Mouse (Mus musculus) heart, postnatal 0 days (tissue): ENCODE measurements at regions not wholly inside any gene's neighbourhood (a gene's known extent, or its start where the extent isn't known, plus 50 kb on each side); places are given as distances from the start of the nearest gene placed in this dataset.

Experiments used
- CTCF ChIP-seq: IDR thresholded peaks from 2 replicates; pipeline ENCODE4 v1.5.1; 2016; ENCODE audit warnings: antibody characterized with exemption, control low read depth, low read depth
- EP300 ChIP-seq: IDR thresholded peaks from 2 replicates; pipeline ENCODE4 v1.6.1; 2016; ENCODE audit warnings: antibody characterized with exemption, low read depth

DNA sequence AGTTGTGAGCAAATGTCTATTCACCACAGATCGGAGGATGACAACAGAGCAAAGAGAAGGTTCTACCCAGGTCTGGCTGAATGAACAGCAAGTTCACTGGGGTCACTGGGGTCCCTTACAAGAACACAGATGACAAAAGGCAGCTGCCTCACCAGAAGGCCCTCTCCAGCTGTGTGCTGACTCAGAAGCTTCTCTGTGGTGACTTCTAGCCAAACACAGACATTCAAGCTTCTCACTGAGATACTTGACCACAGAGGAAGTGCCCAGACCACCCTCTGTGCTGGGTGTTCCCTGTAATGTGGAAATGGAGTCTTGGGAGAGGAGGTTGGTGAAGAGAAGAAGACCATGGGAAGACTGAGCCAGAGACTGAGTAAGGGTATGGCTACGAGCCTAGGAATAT, 173.7 kb upstream of the Eef2kmt start:
- TF ChIP-seq CTCF: no peak
- no peak for TF ChIP-seq EP300
